Mouse (Mus musculus) frontal cortex, postnatal 36 days (tissue): ENCODE measurements at regions not wholly inside any gene's neighbourhood (a gene's known extent, or its start where the extent isn't known, plus 50 kb on each side); places are given as distances from the start of the nearest gene placed in this dataset.

ENCODE experiments used
- DNase-seq, 2 experiments: peaks; one replicate each; pipeline ENCODE4 v3.0.0; 2022; ENCODE audit warnings: low spot score in 2 of 2

GRCm38 (mm10) chr1:174999265-175000200, 77.9 kb upstream of the Grem2 start:
- peak; percentile 20 to 60 for DNase-seq

- no peak for DNase-seq
These were observed 70.9 kb upstream of the Grem2 start for GRCm38 (mm10) chr1:174992520-174992919.

GRCm38 (mm10) chr1:174988590-174988989, 67.0 kb upstream of the Grem2 start:
- DNase-seq = no peak

GRCm38 (mm10) chr1:174971895-174972294, 50.3 kb upstream of the Grem2 start:
- no peak for DNase-seq
